Mouse (Mus musculus): ENCODE measurements around the gene Tet3. TPM values are rescaled to one million over a fixed set of nuclear protein-coding genes. Genes with fewer than 3 reads are reported as not detected.

Tet3 gene
- polyA plus RNA-seq, 1 experiment from 2014 or later = 30.3 TPM

GRCm38 (mm10) chr6:83439119-83439767, 19.6 kb downstream of the Tet3 start:
- H3K4me2 ChIP-seq = peak overlapping the region; percentile 4; the same call in 1 of the 2 replicates
- H3K36me3 ChIP-seq (ENCODE audit: control insufficient read depth, insufficient read depth, low read length) = no peaks in the 10 kb centered on the region
- no peaks in the 10 kb centered on the region for H3K27me3 ChIP-seq (ENCODE audit: control insufficient read depth, insufficient read depth, low read length)
- 91% methylated on average over 13 of the region's 13 CpGs for whole genome bisulfite sequencing (ENCODE audit: insufficient replicate concordance)
- no peak overlapping the region for H3K4me3 ChIP-seq (ENCODE audit: low read depth, low read length)
- H3K27ac ChIP-seq (ENCODE audit: low read depth, low read length) = no peak overlapping the region
- peak overlapping the region; percentile 10; the same call in 1 of the 2 replicates for H3K9ac ChIP-seq (ENCODE audit: low read depth, low read length)
- ATAC-seq (replicated peaks; ENCODE audit: insufficient number of reproducible peaks, low FRiP score, low TSS enrichment) = no peak
- H3K9me3 ChIP-seq (replicated peaks; ENCODE audit: control insufficient read depth, low read length) = no peaks in the 10 kb centered on the region
- H3K4me1 ChIP-seq (ENCODE audit: control insufficient read depth, insufficient read depth, low read length) = peaks cover 54% of the 10 kb centered on the region

- peaks cover 51% of the 10 kb centered on the region for H3K4me1 ChIP-seq (ENCODE audit: control insufficient read depth, insufficient read depth, low read length)
- no peak overlapping the region for H3K4me2 ChIP-seq
- no peak for ATAC-seq (replicated peaks; ENCODE audit: insufficient number of reproducible peaks, low FRiP score, low TSS enrichment)
- peak overlapping the region; percentile 10; the same call in 1 of the 2 replicates for H3K9ac ChIP-seq (ENCODE audit: low read depth, low read length)
- H3K9me3 ChIP-seq (replicated peaks; ENCODE audit: control insufficient read depth, low read length) = no peaks in the 10 kb centered on the region
- H3K27me3 ChIP-seq (ENCODE audit: control insufficient read depth, insufficient read depth, low read length) = no peaks in the 10 kb centered on the region
- no peak overlapping the region for H3K27ac ChIP-seq (ENCODE audit: low read depth, low read length)
- WGBS (ENCODE audit: insufficient replicate concordance) = 87% methylated on average over 3 of the region's 3 CpGs
- H3K36me3 ChIP-seq (ENCODE audit: control insufficient read depth, insufficient read depth, low read length) = no peaks in the 10 kb centered on the region
- no peak overlapping the region for H3K4me3 ChIP-seq (ENCODE audit: low read depth, low read length)
These were observed 20.3 kb downstream of the Tet3 start for GRCm38 (mm10) chr6:83438584-83438983.

GRCm38 (mm10) chr6:83437802-83438201, 21.1 kb downstream of the Tet3 start:
- Histone ChIP-seq H3K27ac (ENCODE audit: low read depth, low read length) (no peak overlapping the region), H3K9me3 (replicated peaks; ENCODE audit: control insufficient read depth, low read length) (no peaks in the 10 kb centered on the region), H3K4me1 (ENCODE audit: control insufficient read depth, insufficient read depth, low read length) (peaks cover 44% of the 10 kb centered on the region), H3K27me3 (ENCODE audit: control insufficient read depth, insufficient read depth, low read length) (no peaks in the 10 kb centered on the region), H3K4me2 (no peak overlapping the region), H3K36me3 (ENCODE audit: control insufficient read depth, insufficient read depth, low read length) (no peaks in the 10 kb centered on the region), H3K9ac (ENCODE audit: low read depth, low read length) (no peak overlapping the region), H3K4me3 (ENCODE audit: low read depth, low read length) (no peak overlapping the region)
- WGBS (ENCODE audit: insufficient replicate concordance) = 63% methylated on average over 3 of the region's 3 CpGs
- ATAC-seq (replicated peaks; ENCODE audit: insufficient number of reproducible peaks, low FRiP score, low TSS enrichment) = no peak

GRCm38 (mm10) chr6:83437225-83437624, 21.7 kb downstream of the Tet3 start:
- 87% methylated on average over 3 of the region's 3 CpGs for WGBS (ENCODE audit: insufficient replicate concordance)
- Histone ChIP-seq H3K4me1 (ENCODE audit: control insufficient read depth, insufficient read depth, low read length) (peaks cover 38% of the 10 kb centered on the region), H3K4me2 (no peak overlapping the region), H3K36me3 (ENCODE audit: control insufficient read depth, insufficient read depth, low read length) (no peaks in the 10 kb centered on the region), H3K9ac (ENCODE audit: low read depth, low read length) (no peak overlapping the region), H3K9me3 (replicated peaks; ENCODE audit: control insufficient read depth, low read length) (no peaks in the 10 kb centered on the region), H3K27ac (ENCODE audit: low read depth, low read length) (no peak overlapping the region), H3K4me3 (ENCODE audit: low read depth, low read length) (no peak overlapping the region), H3K27me3 (ENCODE audit: control insufficient read depth, insufficient read depth, low read length) (no peaks in the 10 kb centered on the region)
- no peak for ATAC-seq (replicated peaks; ENCODE audit: insufficient number of reproducible peaks, low FRiP score, low TSS enrichment)

GRCm38 (mm10) chr6:83436547-83436946, 22.3 kb downstream of the Tet3 start:
- Histone ChIP-seq H3K27me3 (ENCODE audit: control insufficient read depth, insufficient read depth, low read length) (no peaks in the 10 kb centered on the region), H3K9me3 (replicated peaks; ENCODE audit: control insufficient read depth, low read length) (no peaks in the 10 kb centered on the region), H3K4me2 (no peak overlapping the region), H3K4me3 (ENCODE audit: low read depth, low read length) (no peak overlapping the region), H3K4me1 (ENCODE audit: control insufficient read depth, insufficient read depth, low read length) (peaks cover 33% of the 10 kb centered on the region), H3K36me3 (ENCODE audit: control insufficient read depth, insufficient read depth, low read length) (no peaks in the 10 kb centered on the region), H3K9ac (ENCODE audit: low read depth, low read length) (no peak overlapping the region), H3K27ac (ENCODE audit: low read depth, low read length) (no peak overlapping the region)
- ATAC-seq (replicated peaks; ENCODE audit: insufficient number of reproducible peaks, low FRiP score, low TSS enrichment) = no peak
- WGBS (ENCODE audit: insufficient replicate concordance) = 85% methylated on average over 4 of the region's 4 CpGs

GRCm38 (mm10) chr6:83435174-83435573, 23.7 kb downstream of the Tet3 start:
- Histone ChIP-seq H3K27me3 (ENCODE audit: control insufficient read depth, insufficient read depth, low read length) (no peaks in the 10 kb centered on the region), H3K4me1 (ENCODE audit: control insufficient read depth, insufficient read depth, low read length) (peaks cover 29% of the 10 kb centered on the region), H3K36me3 (ENCODE audit: control insufficient read depth, insufficient read depth, low read length) (no peaks in the 10 kb centered on the region), H3K9ac (ENCODE audit: low read depth, low read length) (0 out of 2 replicates have a peak overlapping the region, but pooled peaks have one; percentile 10), H3K9me3 (replicated peaks; ENCODE audit: control insufficient read depth, low read length) (no peaks in the 10 kb centered on the region), H3K4me3 (ENCODE audit: low read depth, low read length) (no peak overlapping the region), H3K4me2 (no peak overlapping the region), H3K27ac (ENCODE audit: low read depth, low read length) (no peak overlapping the region)
- 50% methylated on average over 5 of the region's 5 CpGs for WGBS (ENCODE audit: insufficient replicate concordance)
- ATAC-seq (replicated peaks; ENCODE audit: insufficient number of reproducible peaks, low FRiP score, low TSS enrichment) = no peak

- Histone ChIP-seq H3K9me3 (replicated peaks; ENCODE audit: control insufficient read depth, low read length) (no peaks in the 10 kb centered on the region), H3K9ac (ENCODE audit: low read depth, low read length) (no peak overlapping the region), H3K4me2 (no peak overlapping the region), H3K4me3 (ENCODE audit: low read depth, low read length) (no peak overlapping the region), H3K27me3 (ENCODE audit: control insufficient read depth, insufficient read depth, low read length) (no peaks in the 10 kb centered on the region), H3K27ac (ENCODE audit: low read depth, low read length) (no peak overlapping the region), H3K4me1 (ENCODE audit: control insufficient read depth, insufficient read depth, low read length) (peaks cover 16% of the 10 kb centered on the region), H3K36me3 (ENCODE audit: control insufficient read depth, insufficient read depth, low read length) (no peaks in the 10 kb centered on the region)
- WGBS (ENCODE audit: insufficient replicate concordance) = 85% methylated on average over 4 of the region's 4 CpGs
- ATAC-seq (replicated peaks; ENCODE audit: insufficient number of reproducible peaks, low FRiP score, low TSS enrichment) = no peak
These were observed 25.3 kb downstream of the Tet3 start for GRCm38 (mm10) chr6:83433546-83433945.

- Histone ChIP-seq H3K4me2 (no peak overlapping the region), H3K4me1 (ENCODE audit: control insufficient read depth, insufficient read depth, low read length) (peaks cover 21% of the 10 kb centered on the region), H3K9ac (ENCODE audit: low read depth, low read length) (no peak overlapping the region), H3K27ac (ENCODE audit: low read depth, low read length) (no peak overlapping the region), H3K36me3 (ENCODE audit: control insufficient read depth, insufficient read depth, low read length) (no peaks in the 10 kb centered on the region), H3K9me3 (replicated peaks; ENCODE audit: control insufficient read depth, low read length) (no peaks in the 10 kb centered on the region), H3K27me3 (ENCODE audit: control insufficient read depth, insufficient read depth, low read length) (no peaks in the 10 kb centered on the region), H3K4me3 (ENCODE audit: low read depth, low read length) (no peak overlapping the region)
- ATAC-seq (replicated peaks; ENCODE audit: insufficient number of reproducible peaks, low FRiP score, low TSS enrichment) = no peak
- WGBS (ENCODE audit: insufficient replicate concordance) = 85% methylated on average over 7 of the region's 7 CpGs
These were observed 25.9 kb downstream of the Tet3 start for GRCm38 (mm10) chr6:83432966-83433365.

Measured in heart, embryonic 11.5 days (tissue).